Mouse (Mus musculus): ENCODE measurements at regions not wholly inside any gene's neighbourhood (a gene's known extent, or its start where the extent isn't known, plus 50 kb on each side); places are given as distances from the start of the nearest gene placed in this dataset.

- no peak for TF ChIP-seq MAX (IDR thresholded peaks at IDR 0.05)
- TF ChIP-seq MYOD1 (IDR thresholded peaks at IDR 0.05; ENCODE audit: control insufficient read depth, insufficient read length, low read depth): no peak
- no peak for TF ChIP-seq CTCF (IDR thresholded peaks at IDR 0.05; ENCODE audit: control insufficient read depth, insufficient read depth, insufficient read length)
- no peak for TF ChIP-seq MYOG (IDR thresholded peaks at IDR 0.05; ENCODE audit: control insufficient read depth, extremely low read depth, insufficient read length)
- TF ChIP-seq USF1 (IDR thresholded peaks at IDR 0.05; ENCODE audit: low read depth): no peak
- TF ChIP-seq FOSL1 (IDR thresholded peaks at IDR 0.05; ENCODE audit: insufficient read depth, low read length, poor library complexity, severe bottlenecking): no peak
Observed at GRCm38 (mm10) chr17:45285621-45286189, 147.8 kb downstream of the Cdc5l start.
